Mouse (Mus musculus) left cerebral cortex, postnatal 14 days (tissue): Measurements from ENCODE around the gene Prss36. TPM values are rescaled to one million over a fixed set of nuclear protein-coding genes. Genes with fewer than 3 reads are reported as not detected.
A peak's percentile ranks its signal among the peaks of the same experiment; 100 is the strongest.

Experiments used
- DNase-seq, 2 experiments: peaks; one replicate each; pipeline ENCODE4 v3.0.0; 2021 to 2022; ENCODE audit warnings: low spot score in 2 of 2, mixed read lengths in 1 of 2
- intact Hi-C: fragments of 180-260 bp; cut with DNase I; formaldehyde crosslinking; loops from one replicate; pipeline ENCODE4 v1.15.1; 2025
- total RNA-seq, 2 experiments: library from RNA; stranded (reverse); gene quantifications; 2 replicates each; pipeline ENCODE4 v1.2.3; 2021

The Prss36 gene
- total RNA-seq, 2 experiments from 2014 or later, result 9.8 to 10.3 TPM

DNA sequence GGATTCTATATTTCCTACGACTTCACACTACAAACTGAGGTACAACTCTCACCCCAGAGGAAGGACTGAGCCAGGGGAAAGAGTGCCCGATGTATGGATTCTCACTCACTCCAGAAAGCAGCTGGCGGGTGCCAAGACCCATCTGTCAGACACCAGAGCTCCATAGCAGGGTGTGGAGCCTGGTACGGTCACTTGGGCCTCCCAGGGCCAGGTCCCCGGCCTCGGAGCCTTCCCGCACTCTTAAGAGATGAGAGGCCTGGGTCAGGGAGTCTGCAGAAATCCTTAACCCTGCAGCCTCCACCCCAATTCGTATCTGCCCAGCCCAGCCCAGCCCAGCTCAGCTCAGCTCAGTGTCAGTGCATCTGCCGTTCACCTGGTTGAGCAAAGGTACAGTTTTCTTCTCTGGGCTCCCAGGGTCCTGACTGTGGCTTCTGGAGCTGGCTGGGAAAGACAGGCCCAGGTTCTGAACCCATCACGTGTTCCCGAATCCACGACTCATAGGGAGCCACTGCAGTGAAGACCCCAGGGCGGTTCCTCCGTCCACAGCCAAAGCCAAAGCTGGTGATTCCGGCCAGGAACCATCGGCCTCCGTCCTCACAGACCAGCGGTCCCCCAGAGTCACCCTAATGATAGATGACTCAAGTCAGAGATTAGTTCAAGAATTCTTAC lies 10.2 kb downstream of the Prss36 start:
- DNase-seq, result no peak
- intact Hi-C loops, result no loop called here

GRCm38 (mm10) chr7:127935748-127936159 lies 10.8 kb downstream of the Prss36 start:
- no peak for DNase-seq
- intact Hi-C loops, result no loop called here

- intact Hi-C loops, result no loop called here
Measured at GRCm38 (mm10) chr7:127935028-127935722, 11.3 kb downstream of the Prss36 start.

GRCm38 (mm10) chr7:127934075-127934474 lies 12.4 kb downstream of the Prss36 start:
- intact Hi-C loops, result no loop called here
- DNase-seq, result no peak

More at GRCm38 (mm10) chr7:127935028-127935722, 11.3 kb downstream of the Prss36 start:
- peak; percentile 96 for DNase-seq

DNA sequence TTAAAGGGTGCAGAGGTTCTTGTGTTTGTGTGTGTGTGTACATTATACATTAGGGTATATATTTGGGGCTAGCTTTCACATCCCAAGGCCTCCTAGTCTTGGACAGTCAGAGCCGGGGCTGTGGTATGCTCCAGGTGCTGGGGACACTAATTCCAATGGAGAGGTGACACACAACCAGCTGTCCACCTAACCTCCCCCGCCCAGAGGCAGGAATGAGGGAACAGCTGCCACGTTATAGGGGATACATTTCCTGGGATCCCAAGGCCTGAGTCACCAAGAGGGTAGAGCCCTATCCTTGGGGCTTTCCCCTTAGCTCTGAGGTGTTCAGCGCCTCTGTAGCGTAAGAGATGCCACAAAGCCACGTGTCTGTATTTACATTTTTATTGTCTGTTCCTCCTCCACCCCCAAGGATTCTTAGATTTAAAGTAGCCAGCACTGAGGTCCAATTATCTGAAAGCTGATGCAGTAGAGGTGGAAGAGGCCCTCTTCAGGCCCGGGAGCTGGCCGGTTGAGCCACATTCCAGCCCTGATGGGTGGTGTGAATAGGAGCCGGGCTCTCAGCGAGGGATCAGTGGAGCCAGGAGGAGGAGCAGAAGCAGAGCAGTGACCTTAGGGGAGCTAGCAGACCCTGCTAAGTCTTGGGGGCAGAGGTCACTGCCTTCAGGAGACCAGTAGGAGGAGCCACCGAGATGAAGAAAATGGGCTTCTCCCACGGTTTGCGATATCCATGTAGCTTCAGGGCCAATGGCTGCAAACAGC lies 14.1 kb downstream of the Prss36 start:
- no peak for DNase-seq
- intact Hi-C loops, result no loop called here

DNA sequence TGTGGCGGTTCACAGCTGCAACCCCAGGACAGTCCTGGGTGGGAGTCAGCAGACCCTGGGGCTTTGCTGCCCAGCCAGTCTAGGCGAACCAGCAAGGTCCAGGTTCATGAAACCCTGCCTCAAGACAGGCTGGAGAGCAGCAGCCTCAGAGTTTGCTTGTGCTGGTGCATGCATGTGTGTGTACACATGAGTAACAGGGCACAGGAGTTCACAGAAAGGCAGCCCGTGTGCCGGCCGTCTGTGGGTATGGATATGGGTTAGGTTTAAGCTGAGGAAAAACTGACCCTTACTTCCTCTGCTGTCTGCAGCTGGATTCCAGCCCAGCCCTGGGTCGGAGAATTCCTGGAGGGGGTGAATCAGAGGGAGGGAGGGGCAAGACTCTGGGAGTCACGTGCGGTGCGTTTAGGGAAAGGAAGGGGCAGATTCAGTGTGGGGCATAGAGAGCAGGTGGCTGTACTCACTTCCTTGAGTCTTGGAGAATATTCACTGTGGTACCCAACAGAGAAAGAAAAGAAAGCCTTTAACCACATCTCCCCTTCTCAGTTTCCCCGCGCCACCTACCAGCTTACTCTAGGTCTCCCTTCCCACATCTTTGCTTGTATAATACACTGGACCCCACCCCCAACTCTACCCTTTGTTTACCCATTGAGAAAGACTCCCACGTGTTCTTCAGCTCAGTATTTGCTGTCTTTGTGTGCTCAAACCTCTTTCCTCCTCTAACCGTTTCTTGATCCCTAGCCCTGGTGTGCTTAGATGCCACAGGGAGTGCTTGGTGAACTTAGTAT lies 15.0 kb downstream of the Prss36 start:
- intact Hi-C loops, result no loop called here
- no peak for DNase-seq

GRCm38 (mm10) chr7:127930636-127931035 lies 15.9 kb downstream of the Prss36 start:
- intact Hi-C loops, result no loop called here
- no peak for DNase-seq

DNA sequence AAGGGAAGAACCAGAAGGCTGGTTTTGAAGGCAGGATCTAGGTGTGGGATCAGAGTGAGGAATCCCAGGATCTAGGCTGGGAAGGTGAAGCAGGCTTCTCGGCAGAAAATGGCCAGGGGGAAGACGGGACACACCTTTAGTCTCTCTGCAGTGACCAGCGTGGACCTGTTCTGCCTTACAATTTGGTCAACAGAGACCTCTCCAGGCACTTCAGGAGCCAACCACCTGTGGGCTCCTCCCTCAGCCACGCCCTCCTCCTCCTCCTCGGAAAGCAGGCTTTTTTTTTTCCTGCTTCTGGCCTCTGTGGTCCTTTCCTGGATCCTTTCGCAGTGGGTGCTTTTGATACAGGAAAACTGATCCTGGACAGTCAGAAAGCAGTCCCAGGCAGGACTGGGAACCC lies 16.6 kb downstream of the Prss36 start, which contains the start of gene Prss8:
TSS of gene Prss8 (minus strand) at position 182 of the 400 bp plus-strand sequence.
- DNase-seq, result no peak
- intact Hi-C loops, result no loop called here

DNA sequence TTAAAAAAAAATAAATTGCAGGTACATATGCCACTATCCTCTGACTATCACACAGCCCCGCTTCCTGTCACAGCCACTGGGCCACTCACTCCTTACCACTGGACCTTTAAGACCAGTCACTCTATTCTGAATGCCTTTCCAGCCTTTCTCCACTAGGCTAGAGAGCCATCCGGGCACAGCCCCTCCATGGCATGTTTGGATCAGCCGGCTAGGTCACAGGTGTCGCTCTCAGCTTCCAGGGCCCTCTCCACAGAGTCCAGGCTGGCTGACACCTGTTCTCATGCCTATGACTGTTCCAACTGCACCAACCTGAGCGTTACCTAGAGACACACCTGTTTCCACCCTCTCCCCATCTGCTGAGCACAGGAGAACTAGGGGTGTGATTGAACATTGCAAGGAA lies 17.9 kb downstream of the Prss36 start:
- intact Hi-C loops, result no loop called here
- no peak for DNase-seq

GRCm38 (mm10) chr7:127927726-127928125 lies 18.8 kb downstream of the Prss36 start:
- DNase-seq, result no peak
- intact Hi-C loops, result no loop called here

GRCm38 (mm10) chr7:127926846-127927245 lies 19.7 kb downstream of the Prss36 start:
- intact Hi-C loops, result no loop called here
- DNase-seq, result no peak

- DNase-seq, result no peak
- intact Hi-C loops, result no loop called here
Measured at GRCm38 (mm10) chr7:127926066-127926465, 20.5 kb downstream of the Prss36 start.

GRCm38 (mm10) chr7:127925252-127925651 lies 21.3 kb downstream of the Prss36 start:
- DNase-seq, result no peak
- intact Hi-C loops, result no loop called here

GRCm38 (mm10) chr7:127923714-127924113 lies 22.8 kb downstream of the Prss36 start:
- no peak for DNase-seq
- intact Hi-C loops, result no loop called here

- DNase-seq, result no peak
- intact Hi-C loops, result no loop called here
Measured at GRCm38 (mm10) chr7:127922451-127923275, 23.9 kb downstream of the Prss36 start.

- DNase-seq, result peak in 1 of 2 experiments; percentile 53
- intact Hi-C loops, result no loop called here
Measured at GRCm38 (mm10) chr7:127921516-127921915, 25.0 kb downstream of the Prss36 start.

DNA sequence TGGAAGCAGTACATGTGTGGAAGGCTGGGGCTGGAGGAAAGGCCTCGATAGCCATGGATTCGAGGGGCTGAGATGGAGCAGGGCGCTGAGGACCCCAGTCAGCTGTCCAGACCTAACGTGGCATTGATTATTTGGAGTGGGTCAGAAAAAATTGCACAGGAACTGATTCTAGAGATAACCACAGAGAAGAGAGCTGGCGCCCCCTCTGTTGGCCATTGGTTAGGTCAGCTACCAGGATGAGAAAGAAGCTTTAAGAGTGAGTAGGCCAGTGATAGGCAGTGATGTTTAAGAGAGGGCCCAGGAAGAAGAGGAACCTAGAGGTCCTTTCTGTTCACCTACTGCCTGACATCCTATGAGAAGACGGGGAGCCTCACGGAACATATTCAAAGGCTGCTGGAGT lies 27.2 kb downstream of the Prss36 start:
- DNase-seq, result no peak
- intact Hi-C loops, result no loop called here

DNA sequence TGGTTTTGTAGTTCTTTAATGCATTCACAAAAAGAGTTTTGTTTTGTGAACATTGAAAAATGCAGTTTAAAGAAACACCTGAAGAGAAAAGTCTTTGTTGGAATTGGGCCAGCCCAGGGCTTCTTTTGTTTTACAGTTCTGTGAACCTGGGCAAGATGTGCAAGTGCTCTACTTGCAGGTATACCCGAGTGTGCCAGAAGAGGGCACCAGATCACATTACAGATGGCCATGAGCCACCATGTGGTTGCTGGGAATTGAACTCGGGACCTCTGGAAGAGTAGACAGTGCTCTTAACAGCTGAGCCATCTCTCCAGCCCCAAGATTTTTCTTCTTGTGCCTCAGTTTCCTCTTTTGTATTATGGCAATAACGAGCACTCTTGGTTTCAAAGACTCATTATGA lies 28.3 kb downstream of the Prss36 start:
- intact Hi-C loops, result no loop called here
- peak; percentile 33 to 47 for DNase-seq

GRCm38 (mm10) chr7:127915293-127915692 lies 31.2 kb downstream of the Prss36 start:
- intact Hi-C loops, result no loop called here
- no peak for DNase-seq
